Mouse (Mus musculus): ENCODE data around the gene Ptbp1.
"Not testable (repeated sequence)": the region's sequence is repeated elsewhere in the genome, so short reads cannot be mapped to it uniquely, and the experiment has no call there.

Ptbp1 gene

DNA sequence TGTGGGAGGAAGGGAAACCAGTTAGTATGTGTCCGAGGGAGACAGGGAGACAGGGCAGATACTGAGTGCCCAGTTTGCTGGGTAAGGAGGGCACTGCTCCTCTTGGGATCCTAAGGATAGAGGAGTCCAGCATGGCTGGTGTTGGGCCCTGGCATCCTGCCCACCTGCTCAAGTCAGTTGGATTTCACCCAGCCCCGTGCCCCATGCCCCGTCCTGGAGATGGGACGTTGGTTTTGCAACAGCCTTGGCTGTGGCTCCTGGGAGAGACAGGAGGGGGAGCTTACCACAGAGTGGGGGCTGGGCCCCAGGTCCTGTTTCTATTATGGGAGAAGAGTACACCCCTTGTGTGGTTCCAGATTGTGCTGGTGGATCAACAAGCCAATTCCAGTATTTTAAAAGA, 30.2 kb downstream of the Ptbp1 start:
- peak; percentile 55 for DNase-seq (ENCODE audit: low spot score)

DNA sequence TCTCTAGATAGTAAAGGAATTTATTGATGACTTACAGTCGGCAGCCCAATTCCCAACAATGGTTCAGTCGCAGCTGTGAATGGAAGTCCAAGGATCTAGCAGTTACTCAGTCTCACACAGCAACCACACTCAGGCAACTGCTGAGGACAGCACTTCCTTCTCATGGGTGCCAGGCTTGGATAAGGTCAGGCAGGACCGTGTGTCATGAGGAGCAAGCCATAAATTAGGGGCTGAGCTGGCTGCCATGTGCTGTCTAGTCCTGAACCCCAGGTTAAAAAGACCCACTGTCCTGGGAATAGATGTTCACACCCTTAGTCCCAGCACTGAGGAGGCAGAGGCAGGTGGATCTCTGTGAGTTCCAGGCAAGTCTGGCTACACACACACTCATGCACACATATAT, 30.7 kb downstream of the Ptbp1 start:
- not testable (repeated sequence) for DNase-seq (ENCODE audit: low spot score)

DNA sequence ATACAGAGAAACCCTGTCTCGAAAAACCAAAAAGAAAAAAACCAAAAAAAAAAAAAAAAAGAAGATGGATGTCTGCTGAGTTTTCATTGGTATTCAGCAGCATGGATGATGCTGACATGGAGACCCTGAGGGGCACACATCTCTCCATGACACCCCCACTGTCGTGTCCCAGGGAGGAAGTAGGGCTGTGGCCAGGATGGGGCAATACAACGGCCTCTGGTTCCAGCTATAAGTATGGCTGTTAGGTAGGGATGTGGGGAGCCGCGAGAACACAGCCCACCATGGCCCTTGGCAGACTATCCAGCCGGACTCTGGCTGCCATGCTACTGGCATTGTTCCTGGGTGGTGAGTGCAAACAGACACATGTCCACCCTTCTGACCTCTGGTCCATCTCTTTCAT, 31.8 kb downstream of the Ptbp1 start, which contains the start of gene Elane:
Gene Elane (plus strand): TSS at position 194 of the 400 bp plus-strand sequence.
- no peak for DNase-seq (ENCODE audit: low spot score)

DNA sequence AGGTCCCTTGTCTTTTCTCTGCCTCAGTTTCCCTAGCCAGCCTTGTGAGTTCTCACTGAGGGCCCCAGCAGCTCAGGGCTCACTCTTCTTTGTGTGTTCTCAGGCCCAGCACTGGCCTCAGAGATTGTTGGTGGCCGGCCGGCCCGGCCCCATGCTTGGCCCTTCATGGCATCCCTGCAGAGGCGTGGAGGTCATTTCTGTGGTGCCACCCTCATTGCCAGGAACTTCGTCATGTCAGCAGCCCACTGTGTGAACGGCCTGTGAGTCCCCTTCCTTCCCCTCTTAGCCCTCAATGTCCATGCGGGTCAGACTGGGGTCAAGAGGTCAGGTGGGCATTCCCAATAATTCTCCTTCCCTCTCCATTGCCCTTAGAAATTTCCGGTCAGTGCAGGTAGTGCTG, 32.4 kb downstream of the Ptbp1 start:
- no peak for DNase-seq (ENCODE audit: low spot score)

DNA sequence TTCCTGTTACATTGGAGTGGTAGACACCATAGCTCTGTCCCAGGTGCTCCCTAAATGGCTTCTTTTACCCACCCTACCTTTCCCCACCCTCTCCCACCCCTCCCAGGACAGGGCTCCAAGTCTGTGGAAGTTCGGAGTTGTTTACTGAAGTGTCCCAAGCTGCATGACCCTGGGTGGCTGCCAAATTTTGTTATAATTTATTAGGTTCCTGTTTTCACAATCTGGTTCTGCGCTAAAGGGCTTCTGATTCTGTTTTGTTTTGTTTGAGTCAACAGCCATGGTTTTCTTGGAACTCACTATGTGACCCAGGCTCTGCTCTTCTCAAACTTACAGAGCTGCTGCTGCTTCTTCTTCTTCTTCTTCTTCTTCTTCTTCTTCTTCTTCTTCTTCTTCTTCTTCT, 35.2 kb downstream of the Ptbp1 start:
- DNase-seq (ENCODE audit: low spot score): no peak

DNA sequence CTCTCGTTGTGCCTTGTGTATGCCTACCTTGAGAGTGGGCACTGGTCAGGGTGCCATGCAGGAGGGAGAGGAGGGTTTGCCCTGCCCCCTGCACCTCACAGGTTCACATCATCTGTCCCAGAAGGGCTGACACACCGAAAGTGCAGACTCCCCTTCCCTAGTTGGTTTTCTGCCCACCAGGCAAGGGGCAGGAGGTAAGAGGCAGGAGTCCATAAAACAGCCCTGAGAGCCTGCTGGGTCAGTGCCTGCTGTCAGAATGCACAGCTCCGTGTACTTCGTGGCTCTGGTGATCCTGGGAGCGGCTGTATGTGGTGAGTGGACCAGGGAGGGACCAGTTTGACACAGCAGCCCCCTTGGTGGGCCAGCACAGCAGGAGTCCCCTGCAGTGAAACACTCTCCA, 36.4 kb downstream of the Ptbp1 start, which contains the start of gene Cfd:
Gene Cfd (plus strand): TSS at position 184 of the 400 bp plus-strand sequence.
- DNase-seq (ENCODE audit: low spot score): no peak

DNA sequence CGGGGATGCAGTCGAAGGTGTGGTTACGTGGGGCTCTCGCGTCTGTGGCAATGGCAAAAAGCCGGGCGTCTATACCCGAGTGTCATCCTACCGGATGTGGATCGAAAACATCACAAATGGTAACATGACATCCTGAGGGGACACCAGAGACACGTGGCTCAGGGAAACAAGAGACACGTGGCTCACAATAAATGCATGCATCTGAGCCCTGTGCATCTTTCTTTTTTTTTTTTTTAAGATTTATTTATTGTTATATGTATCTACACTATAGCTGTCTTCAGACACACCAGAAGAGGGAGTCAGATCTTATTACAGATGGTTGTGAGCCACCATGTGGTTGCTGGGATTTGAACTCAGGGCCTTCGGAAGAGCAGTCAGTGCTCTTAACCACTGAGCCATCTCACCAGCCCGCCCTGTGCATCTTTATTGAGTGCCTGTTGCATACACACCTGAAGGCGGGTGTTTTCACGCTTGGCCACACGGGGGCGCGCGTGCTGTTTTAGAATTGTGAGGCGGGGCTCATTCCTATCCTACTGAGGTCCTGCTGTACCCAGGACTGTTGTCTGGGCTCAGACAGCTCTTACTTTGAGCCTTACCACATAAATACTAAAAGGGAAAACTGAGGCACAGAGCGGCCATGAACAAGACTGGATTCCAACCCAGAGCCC, 38.4 kb downstream of the Ptbp1 start:
- not testable (repeated sequence) for DNase-seq (ENCODE audit: low spot score)

DNA sequence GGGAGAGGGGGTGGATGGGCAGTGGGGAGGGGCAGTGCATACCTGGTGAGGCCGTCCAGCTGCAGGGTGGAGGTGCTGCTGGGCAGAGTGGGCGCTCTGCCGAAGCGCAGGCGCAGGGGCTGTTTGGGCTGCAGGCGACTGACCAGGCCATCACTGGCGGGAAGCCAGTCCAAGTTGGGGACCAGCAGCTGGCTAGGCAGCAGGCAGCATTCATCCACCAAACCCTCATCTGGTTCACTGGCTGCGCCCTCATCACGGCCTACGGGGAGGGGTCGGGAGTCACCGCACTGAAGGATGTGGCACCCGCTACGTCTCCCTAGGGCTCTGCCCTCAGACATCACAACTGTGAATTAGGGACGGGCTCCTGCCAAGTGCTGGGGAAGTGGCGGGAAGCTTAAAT, 42.1 kb downstream of the Ptbp1 start:
- no peak for DNase-seq (ENCODE audit: low spot score)

DNA sequence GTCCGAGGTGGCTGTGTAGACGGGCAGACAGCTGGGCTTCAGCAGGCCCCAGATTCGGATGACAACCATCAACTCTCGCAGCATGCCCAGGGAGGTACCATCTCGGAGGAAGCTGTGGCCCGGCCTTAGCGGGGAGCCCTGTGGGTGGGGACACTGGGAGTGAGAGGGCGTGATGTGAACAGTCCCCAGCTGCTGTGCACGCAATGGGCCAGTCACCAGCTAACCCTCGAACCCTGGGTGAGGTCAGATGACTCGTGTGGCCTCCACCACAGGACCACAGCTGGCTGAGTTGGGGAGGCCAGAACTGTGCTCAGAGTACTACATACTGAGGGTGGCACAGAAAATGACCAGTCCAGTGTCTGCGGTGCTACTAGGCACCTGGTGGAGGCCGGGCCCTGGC, 42.6 kb downstream of the Ptbp1 start:
- no peak for DNase-seq (ENCODE audit: low spot score)

DNA sequence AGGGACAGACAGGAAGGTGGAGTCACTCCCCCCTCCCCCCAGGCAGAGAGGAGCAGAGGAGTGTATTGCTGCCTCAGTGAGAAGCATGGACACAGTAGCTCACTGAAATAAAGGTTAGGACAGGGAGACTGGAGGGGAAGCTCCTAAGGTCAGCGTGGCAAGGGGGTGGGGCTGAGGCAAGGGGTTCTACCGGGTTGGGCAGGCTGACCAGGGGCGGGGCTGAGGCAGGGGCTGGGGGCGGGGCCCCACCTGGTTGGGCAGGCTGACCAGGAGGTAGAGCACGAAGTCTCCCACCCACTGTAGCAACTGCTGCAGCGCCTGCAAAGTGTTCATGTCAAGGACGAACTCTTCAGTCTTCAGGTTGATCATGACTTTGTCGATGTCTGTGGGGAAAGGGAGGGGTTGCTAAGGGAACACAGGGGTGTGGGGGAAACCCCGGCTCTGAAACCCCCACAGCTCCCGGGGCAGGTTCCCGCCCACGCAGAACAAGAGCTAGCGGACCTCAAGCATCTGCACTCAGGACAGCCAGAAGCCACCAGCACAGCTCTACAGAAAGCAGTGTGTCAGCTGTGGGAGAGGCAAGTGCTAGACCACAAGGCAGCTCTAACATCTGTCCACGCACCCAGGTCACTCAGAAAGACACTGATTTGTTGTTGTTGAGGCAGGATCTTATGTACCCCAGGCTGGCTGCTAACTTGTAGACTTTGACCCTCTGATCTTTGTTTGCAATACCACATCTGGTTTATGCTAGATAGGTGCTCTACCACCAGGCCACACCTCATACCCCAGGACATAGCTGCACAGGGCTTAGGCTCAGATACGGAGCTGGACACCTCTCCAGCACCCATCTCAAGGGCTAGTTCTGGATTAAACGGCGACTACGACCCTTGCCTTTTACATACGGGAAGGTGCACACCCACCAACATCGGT, 43.4 kb downstream of the Ptbp1 start:
- DNase-seq (ENCODE audit: low spot score): no peak

DNA sequence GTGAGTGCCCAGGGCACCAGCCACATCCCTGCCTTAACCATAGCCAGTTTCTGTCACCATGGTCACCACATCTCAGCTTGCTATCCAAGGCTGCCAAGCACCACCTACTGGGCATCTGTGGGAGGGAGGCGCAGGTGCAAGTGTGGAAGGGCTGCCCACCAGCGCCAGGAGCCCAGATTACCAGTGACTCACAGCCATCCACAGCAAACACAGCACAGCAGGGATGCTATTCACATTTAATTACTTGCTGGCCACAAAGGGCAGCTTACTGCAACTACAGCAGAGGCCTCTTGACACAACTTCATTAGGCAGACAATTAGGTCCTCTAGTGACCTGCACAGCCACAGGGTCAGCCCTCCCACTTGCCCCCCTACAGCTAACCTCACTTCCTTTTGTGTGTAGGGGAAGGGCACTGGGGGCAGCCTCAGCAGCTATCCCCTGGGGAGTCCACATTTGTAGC, 46.8 kb downstream of the Ptbp1 start:
- DNase-seq (ENCODE audit: low spot score): no peak

DNA sequence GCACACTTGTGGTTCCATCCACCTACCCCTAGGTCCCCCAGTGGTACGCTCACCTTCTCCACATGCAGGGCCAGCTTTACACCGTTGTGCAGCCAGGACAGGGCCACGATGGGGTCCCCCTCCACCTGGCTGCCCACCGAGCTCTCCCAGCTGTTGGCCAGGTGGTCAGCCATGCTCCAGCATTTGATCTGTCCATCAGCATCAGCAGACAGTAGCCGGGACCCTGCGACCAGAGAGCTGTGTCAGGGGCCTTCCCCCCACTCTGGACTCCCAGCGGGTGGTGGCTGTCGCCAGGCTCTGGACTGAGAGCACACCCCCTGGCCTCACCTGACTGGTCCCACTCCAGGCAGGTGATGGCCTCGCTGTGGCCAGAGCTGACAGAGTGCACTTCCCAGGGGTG, 52.5 kb downstream of the Ptbp1 start:
- no peak for DNase-seq (ENCODE audit: low spot score)

DNA sequence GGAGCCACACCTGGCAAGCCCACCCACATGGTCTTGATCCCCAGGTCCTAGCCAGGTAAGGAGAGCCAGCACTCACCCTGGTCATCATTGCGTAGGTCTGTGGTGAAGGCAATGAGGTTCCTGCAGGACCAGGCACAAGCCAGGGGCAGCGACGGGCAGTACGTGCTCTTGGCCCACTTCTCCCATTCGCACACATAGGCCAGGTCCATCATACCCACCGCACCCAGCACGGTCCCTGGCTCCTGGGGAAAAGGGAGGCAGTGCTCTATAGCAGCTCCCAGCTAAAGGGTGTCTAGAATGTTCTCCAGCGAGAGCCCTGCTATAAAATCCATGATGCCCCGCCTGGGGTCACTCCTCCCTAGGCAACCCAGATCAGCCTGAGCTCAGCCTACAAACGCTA, 53.2 kb downstream of the Ptbp1 start:
- DNase-seq (ENCODE audit: low spot score): no peak

DNA sequence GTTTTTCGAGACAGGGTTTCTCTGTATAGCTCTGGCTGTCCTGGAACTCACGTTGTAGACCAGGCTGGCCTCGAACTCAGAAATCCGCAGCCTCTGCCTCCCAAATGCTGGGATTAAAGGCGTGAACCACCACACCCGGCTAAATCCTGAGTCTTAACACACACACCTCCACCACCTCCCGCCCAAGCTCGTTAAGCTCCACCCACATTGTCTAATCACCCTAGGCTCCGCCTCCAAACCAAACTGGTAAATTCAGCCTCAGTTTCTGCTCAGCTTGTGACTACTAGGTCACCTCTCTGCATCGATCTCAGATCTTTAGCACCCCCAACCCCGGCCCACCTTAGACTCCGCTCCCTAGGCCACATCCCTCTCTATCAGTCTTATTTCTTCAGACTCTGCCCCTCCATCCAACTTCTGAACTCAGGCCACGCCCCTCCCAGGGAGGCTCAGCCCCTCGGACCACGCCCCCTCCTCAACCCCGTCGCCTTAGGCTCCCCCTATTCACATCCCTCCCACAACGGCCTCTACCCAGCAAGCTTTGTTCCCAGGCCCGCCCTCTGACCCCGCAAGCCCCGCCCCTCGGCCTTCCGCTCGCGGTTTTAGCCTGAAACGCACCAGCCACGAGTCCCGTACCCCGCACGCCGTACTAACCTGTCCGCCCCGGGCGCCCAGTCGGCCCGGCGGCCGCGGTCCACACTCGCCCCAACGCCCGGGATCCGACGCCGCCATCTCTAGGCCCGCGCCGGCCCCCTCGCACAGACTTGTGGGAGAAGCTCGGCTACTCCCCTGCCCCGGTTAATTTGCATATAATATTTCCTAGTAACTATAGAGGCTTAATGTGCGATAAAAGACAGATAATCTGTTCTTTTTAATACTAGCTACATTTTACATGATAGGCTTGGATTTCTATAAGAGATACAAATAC, 54.2 kb downstream of the Ptbp1 start, which contains the start of gene Med16:
Gene Med16 (minus strand): TSS at position 757 of the 925 bp plus-strand sequence.
- peak; percentile 94 for DNase-seq (ENCODE audit: low spot score)

DNA sequence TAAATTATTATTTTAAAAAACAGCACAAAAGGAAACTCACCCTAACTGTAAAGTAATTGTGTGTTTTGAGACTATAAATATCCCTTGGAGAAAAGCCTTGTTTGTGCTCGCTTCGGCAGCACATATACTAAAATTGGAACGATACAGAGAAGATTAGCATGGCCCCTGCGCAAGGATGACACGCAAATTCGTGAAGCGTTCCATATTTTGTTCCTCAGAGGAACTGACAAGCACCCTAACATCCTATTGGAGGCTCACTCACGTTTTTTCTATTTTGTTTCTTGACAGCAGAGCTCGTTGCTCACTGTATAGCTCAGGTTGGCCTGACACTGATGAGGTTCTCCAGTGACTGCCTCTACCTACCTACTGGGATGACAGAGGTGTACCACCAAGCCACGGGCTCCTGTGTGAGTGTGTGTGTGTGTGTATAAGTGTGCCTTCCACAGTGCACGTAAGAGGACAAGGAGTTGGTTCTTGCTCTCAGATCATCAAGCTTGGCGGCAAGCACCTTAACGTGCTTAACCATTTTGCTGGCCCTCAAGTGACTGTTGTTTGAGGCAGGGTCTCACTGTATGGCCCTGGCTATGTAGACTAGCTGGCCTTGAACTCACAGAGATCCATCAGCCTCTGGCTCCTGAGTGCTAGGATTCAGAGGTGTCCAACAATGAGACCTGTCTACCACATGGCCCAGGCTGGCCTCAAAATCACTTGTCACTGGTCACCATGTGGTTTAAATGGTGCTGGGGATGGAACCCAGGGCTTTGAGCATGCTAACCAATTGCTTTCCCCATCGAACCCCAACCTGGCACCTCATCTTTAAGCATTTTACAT, 55.1 kb downstream of the Ptbp1 start:
- no peak for DNase-seq (ENCODE audit: low spot score)

DNA sequence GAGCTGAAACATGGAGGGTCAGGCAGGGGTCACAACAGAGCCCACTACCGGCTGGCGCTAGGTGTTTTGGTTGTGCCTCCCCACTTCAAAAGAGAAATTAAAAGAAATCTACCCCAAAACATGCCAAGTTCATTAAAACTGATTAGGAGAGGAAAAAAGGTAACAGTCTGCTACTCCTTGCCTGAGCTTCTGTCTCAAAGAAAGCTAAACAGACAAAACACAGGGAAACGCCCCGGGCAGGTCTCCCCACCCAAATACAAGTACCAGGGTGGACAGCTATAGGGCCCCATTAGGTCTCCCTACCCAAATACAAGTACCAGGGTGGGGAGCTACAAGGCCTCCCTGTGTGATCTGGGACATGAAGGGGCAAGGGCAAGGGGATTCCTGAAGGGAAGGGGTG, 56.3 kb downstream of the Ptbp1 start, which contains the start of gene Gm26602:
Gene Gm26602 (plus strand): TSS at position 301 of the 400 bp plus-strand sequence.
- DNase-seq (ENCODE audit: low spot score): no peak

DNA sequence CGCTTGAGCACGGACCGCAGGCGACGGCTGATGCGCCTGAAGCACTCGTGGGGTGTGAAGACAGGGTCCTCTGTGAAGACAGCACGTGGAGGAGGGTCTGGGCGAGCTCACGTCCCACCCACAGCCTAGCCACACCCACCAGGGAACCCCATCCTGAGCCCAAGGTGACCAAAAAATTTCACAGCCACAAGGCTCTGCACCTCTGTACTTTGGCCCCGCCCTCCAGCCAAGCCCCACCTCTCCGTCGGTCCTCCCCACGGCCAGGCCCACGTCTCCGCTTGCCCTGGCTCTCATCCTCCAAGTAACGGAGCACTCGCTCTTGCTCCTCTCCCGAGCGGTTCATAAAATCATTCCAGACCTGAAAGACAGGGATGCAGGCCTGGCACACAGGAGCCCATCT, 58.2 kb downstream of the Ptbp1 start:
- DNase-seq (ENCODE audit: low spot score): no peak

All from ovary, adult 18-20 months (tissue).